Mouse (Mus musculus): ENCODE measurements around the gene Tmem132d.

- TF ChIP-seq CTCF (IDR thresholded peaks at IDR 0.05; ENCODE audit: borderline replicate concordance, insufficient read depth, low read depth, low read length) (no peak), POLR2A (IDR thresholded peaks at IDR 0.05; ENCODE audit: borderline replicate concordance, insufficient read depth, low read length) (no peak)
Observed at GRCm38 (mm10) chr5:127990826-127991225, 442.1 kb downstream of the Tmem132d start.
